Mouse (Mus musculus): ENCODE measurements around the gene Gm45783. TPM values are rescaled to one million over a fixed set of nuclear protein-coding genes. Genes with fewer than 3 reads are reported as not detected.
"Not testable (repeated sequence)": the region's sequence is repeated elsewhere in the genome, so short reads cannot be mapped to it uniquely, and the experiment has no call there.

Gene Gm45783
- polyA plus RNA-seq (2015; fragmentation: Nextera tagmentation; extraction: Ambion mirVana) = not detected in 2 replicates

DNA sequence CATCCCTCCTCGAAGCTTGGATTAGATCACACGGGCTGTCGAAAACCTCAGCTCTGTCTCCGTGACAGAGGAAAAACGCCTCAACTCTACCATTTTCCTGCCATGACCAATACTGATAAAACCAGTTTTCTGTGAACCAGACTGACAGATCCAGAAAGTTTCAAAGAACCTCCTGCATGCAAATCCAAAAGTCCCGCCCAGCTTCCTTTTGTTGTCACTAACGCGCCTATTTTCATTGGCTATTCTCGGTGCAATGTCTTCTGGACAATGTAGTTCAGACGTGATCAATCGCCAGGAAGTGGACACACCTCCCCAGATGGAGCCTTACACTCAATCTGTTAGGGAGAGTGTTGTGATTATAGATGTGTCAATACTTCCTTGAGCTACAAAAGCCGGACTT, at the start of gene Gm45783:
Gm45783 (minus strand) TSS at position 143 of the 400 bp plus-strand sequence.
- ATAC-seq (ENCODE audit: low FRiP score); H3K9ac ChIP-seq (replicated peaks); H3K27ac ChIP-seq (replicated peaks); H3K4me2 ChIP-seq; H3K9me3 ChIP-seq (replicated peaks); H3K36me3 ChIP-seq; H3K4me1 ChIP-seq; H3K27me3 ChIP-seq (replicated peaks); H3K4me3 ChIP-seq (replicated peaks): not testable (repeated sequence)
- 50% methylated on average over 12 of the region's 12 CpGs for WGBS

DNA sequence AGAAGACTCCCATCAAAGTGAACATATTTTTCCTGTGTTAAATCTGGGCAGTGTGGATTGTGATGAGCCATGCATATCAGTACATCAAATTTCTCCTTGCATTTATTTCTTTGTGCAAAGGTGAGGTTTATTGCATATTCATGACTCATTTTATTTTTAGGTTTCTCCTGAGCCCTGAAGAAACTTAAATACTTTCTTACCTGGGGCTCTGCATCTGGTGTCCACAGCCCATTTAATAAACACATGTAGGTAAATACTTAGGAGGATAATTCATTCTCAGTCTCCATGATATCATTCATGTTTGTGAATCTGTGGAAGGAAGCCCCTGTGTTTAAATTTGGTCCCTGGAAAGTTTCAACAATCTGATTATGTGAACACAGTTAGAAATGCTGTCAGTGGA, 25.2 kb upstream of the Gm45783 start, which contains the start of gene Vmn2r31:
Vmn2r31 (minus strand) TSS at position 101 of the 400 bp plus-strand sequence.
- H3K4me1 ChIP-seq; H3K36me3 ChIP-seq; H3K4me2 ChIP-seq; H3K4me3 ChIP-seq (replicated peaks); ATAC-seq (ENCODE audit: low FRiP score); H3K27me3 ChIP-seq (replicated peaks); H3K9ac ChIP-seq (replicated peaks); H3K27ac ChIP-seq (replicated peaks); H3K9me3 ChIP-seq (replicated peaks): not testable (repeated sequence)

DNA sequence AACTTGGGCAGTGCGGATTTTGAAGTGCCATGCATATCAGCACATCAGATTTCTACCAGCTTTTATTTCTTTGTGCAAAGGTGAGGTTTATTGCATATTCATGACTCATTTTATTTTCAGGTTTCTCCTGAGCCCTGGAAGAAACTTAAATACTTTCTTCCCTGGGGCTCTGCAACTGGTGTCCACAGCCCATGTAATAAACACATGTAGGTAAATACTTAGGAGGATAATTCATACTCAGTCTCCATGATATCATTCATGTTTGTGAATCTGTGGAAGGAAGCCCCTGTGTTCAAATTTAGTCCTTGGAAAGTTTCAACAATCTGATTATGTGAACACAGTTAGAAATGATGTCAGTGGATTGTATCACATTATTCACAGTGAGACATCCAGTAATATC, 36.9 kb downstream of the Gm45783 start, which contains the start of gene Vmn2r30:
Vmn2r30 (minus strand) TSS at position 101 of the 400 bp plus-strand sequence.
- not testable (repeated sequence) for H3K4me2 ChIP-seq; H3K27me3 ChIP-seq (replicated peaks); ATAC-seq (ENCODE audit: low FRiP score); H3K27ac ChIP-seq (replicated peaks); H3K4me1 ChIP-seq; H3K36me3 ChIP-seq; H3K9ac ChIP-seq (replicated peaks); H3K9me3 ChIP-seq (replicated peaks); H3K4me3 ChIP-seq (replicated peaks)
- 63% methylated on average over 1 of the region's 1 CpGs for WGBS

DNA sequence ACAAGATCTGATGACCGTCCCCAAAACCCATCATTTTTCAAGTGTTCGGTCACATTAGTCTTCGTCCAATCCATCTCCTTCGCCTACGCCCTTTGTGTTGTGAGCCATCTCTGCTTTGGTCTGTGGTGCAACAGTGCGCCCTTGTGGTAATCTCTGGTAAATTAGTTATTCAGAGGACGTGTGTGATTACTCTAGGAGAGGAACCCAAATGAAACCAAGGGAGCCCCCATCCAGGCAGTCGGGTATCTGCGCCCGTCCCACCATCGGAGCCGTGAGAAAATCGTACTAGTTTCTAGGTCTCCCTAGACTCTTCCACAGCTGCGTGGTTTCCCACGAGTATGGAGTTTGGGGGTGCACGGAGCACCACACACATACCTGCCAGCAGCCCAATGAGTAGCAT, 78.8 kb downstream of the Gm45783 start:
- no peak overlapping the region for H3K4me2 ChIP-seq
- H3K27ac ChIP-seq (replicated peaks) = no peak overlapping the region
- H3K27me3 ChIP-seq (replicated peaks) = no peaks in the 10 kb centered on the region
- H3K36me3 ChIP-seq = peaks cover 51% of the 10 kb centered on the region
- H3K4me1 ChIP-seq = peaks cover 7% of the 10 kb centered on the region
- WGBS = 85% methylated on average over 16 of the region's 16 CpGs
- no peak overlapping the region for H3K9ac ChIP-seq (replicated peaks)
- H3K4me3 ChIP-seq (replicated peaks) = no peak overlapping the region
- no peaks in the 10 kb centered on the region for H3K9me3 ChIP-seq (replicated peaks)
- ATAC-seq (ENCODE audit: low FRiP score) = no peak

Small RNA genes lying within 50 kb of the gene (microRNA-seq; reads per million reads assigned to microRNA genes)
- 1.2 reads per million for gene Mir5620

Other genes starting within 250 kb of the Gm45783 start
- 12.4 and 12.8 TPM in 2 replicates for gene Zfp773, start 237.8 kb downstream of the Gm45783 start, polyA plus RNA-seq (2015; fragmentation: Nextera tagmentation; extraction: Ambion mirVana)
- gene Zfp418, start 203.2 kb downstream of the Gm45783 start, polyA plus RNA-seq (2015; fragmentation: Nextera tagmentation; extraction: Ambion mirVana) = 2.7 and 3.0 TPM in 2 replicates
- gene Zfp772, start 164.6 kb downstream of the Gm45783 start, polyA plus RNA-seq (2015; fragmentation: Nextera tagmentation; extraction: Ambion mirVana) = 8.0 and 8.8 TPM in 2 replicates
- gene Vmn2r29, start 127.2 kb downstream of the Gm45783 start, polyA plus RNA-seq (2015; fragmentation: Nextera tagmentation; extraction: Ambion mirVana) = 1.1 and 2.3 TPM in 2 replicates
- 9.4 and 12.6 TPM in 2 replicates for gene Gm45844, start 96.3 kb downstream of the Gm45783 start, polyA plus RNA-seq (2015; fragmentation: Nextera tagmentation; extraction: Ambion mirVana)
- gene Clcn4, start 73.7 kb downstream of the Gm45783 start, polyA plus RNA-seq (2015; fragmentation: Nextera tagmentation; extraction: Ambion mirVana) = 168 and 192 TPM in 2 replicates
- not detected in 2 replicates for gene Vmn2r30, start 37.0 kb downstream of the Gm45783 start, polyA plus RNA-seq (2015; fragmentation: Nextera tagmentation; extraction: Ambion mirVana)
- 0.01 TPM in 1 of 2 replicates, not detected in the other for gene Vmn2r31, start 25.1 kb upstream of the Gm45783 start, polyA plus RNA-seq (2015; fragmentation: Nextera tagmentation; extraction: Ambion mirVana)
- gene Vmn2r32, start 105.4 kb upstream of the Gm45783 start, polyA plus RNA-seq (2015; fragmentation: Nextera tagmentation; extraction: Ambion mirVana) = not detected in 2 replicates
- gene Vmn2r33, start 192.2 kb upstream of the Gm45783 start, polyA plus RNA-seq (2015; fragmentation: Nextera tagmentation; extraction: Ambion mirVana) = not detected in 2 replicates

Data from neural tube, embryonic 15.5 days (tissue).